Mouse (Mus musculus) large intestine, adult 2 months (tissue): ENCODE data around the gene Ifitm3. TPM values are rescaled to one million over a fixed set of nuclear protein-coding genes. Genes with fewer than 3 reads are reported as not detected.
"Not testable (repeated sequence)": the region's sequence is repeated elsewhere in the genome, so short reads cannot be mapped to it uniquely, and the experiment has no call there.

Experiments used
- DNase-seq: peaks from one replicate; pipeline ENCODE4 v3.0.0-alpha.2; 2012; ENCODE audit warnings: low read depth, low spot score
- WGBS: fragments of 180-500 bp; shearing (Covaris S2); methylation state at CpG from one replicate; pipeline ENCODE4 v1.1.7; 2018; 5-methylcytosine and 5-hydroxymethylcytosine counted together
- polyA plus RNA-seq: library from polyadenylated mRNA; depleted of rRNA; stranded (reverse); fragments of >200 nt; gene quantifications from 2 replicates; pipeline ENCODE4 v1.2.3, GENCODE M21; 2012

The Ifitm3 gene
- polyA plus RNA-seq, 1 experiment: 461 TPM

- no peak for DNase-seq
- 45% methylated on average over 5 of the region's 5 CpGs for WGBS
These were observed 3.7 kb downstream of the Ifitm3 start for GRCm38 (mm10) chr7:141006914-141007313.

GRCm38 (mm10) chr7:141006446-141006845 lies 4.1 kb downstream of the Ifitm3 start:
- DNase-seq: no peak
- 48% methylated on average over 6 of the region's 6 CpGs for WGBS

- WGBS: 84% methylated on average over 5 of the region's 5 CpGs
- DNase-seq: no peak
These were observed 7.1 kb downstream of the Ifitm3 start for GRCm38 (mm10) chr7:141003248-141004010.

- no peak for DNase-seq
These were observed 9.5 kb downstream of the Ifitm3 start for GRCm38 (mm10) chr7:141000881-141001708.

GRCm38 (mm10) chr7:140998853-140999700 lies 11.5 kb downstream of the Ifitm3 start:
- WGBS: 63% methylated on average over 11 of the region's 11 CpGs
- no peak for DNase-seq

More at GRCm38 (mm10) chr7:141000881-141001708, 9.5 kb downstream of the Ifitm3 start:
- 90% methylated on average over 15 of the region's 15 CpGs for WGBS

GRCm38 (mm10) chr7:140997817-140998216 lies 12.8 kb downstream of the Ifitm3 start:
- no peak for DNase-seq
- 74% methylated on average over 1 of the region's 1 CpGs for WGBS

- DNase-seq: no peak
- WGBS: 84% methylated on average over 14 of the region's 14 CpGs
These were observed 19.4 kb downstream of the Ifitm3 start for GRCm38 (mm10) chr7:140991117-140991689.

- WGBS: 63% methylated on average over 5 of the region's 5 CpGs
- no peak for DNase-seq
These were observed 19.9 kb downstream of the Ifitm3 start for GRCm38 (mm10) chr7:140990622-140991021.

- no peak for DNase-seq
- WGBS: 26% methylated on average over 6 of the region's 6 CpGs
These were observed 20.4 kb downstream of the Ifitm3 start for GRCm38 (mm10) chr7:140990185-140990584.

- no peak for DNase-seq
- 68% methylated on average over 4 of the region's 4 CpGs for WGBS
These were observed 21.5 kb downstream of the Ifitm3 start for GRCm38 (mm10) chr7:140989022-140989421.

GRCm38 (mm10) chr7:140987182-140988138 lies 23.1 kb downstream of the Ifitm3 start:
- 71% methylated on average over 17 of the region's 17 CpGs for WGBS
- DNase-seq: no peak

GRCm38 (mm10) chr7:140982971-140983370 lies 27.6 kb downstream of the Ifitm3 start:
- no peak for DNase-seq

GRCm38 (mm10) chr7:140981704-140982103 lies 28.9 kb downstream of the Ifitm3 start:
- DNase-seq: no peak
- 86% methylated on average over 8 of the region's 8 CpGs for WGBS

More at GRCm38 (mm10) chr7:140982971-140983370, 27.6 kb downstream of the Ifitm3 start:
- 95% methylated on average over 7 of the region's 7 CpGs for WGBS

- DNase-seq: not testable (repeated sequence)
- 89% methylated on average over 9 of the region's 9 CpGs for WGBS
These were observed 33.9 kb downstream of the Ifitm3 start for GRCm38 (mm10) chr7:140976720-140977119.

GRCm38 (mm10) chr7:140975465-140975864 lies 35.1 kb downstream of the Ifitm3 start:
- WGBS: 73% methylated on average over 3 of the region's 3 CpGs
- DNase-seq: no peak

GRCm38 (mm10) chr7:140974940-140975339 lies 35.6 kb downstream of the Ifitm3 start:
- no peak for DNase-seq
- 63% methylated on average over 9 of the region's 9 CpGs for WGBS

- WGBS: 38% methylated on average over 14 of the region's 14 CpGs
- DNase-seq: no peak
These were observed 37.0 kb downstream of the Ifitm3 start for GRCm38 (mm10) chr7:140973396-140974165.
